Mouse (Mus musculus): ENCODE measurements around the gene Slc24a1. TPM values are rescaled to one million over a fixed set of nuclear protein-coding genes. Genes with fewer than 3 reads are reported as not detected.

Gene Slc24a1
- polyA plus RNA-seq, 1 experiment from 2014 or later: not detected

DNA sequence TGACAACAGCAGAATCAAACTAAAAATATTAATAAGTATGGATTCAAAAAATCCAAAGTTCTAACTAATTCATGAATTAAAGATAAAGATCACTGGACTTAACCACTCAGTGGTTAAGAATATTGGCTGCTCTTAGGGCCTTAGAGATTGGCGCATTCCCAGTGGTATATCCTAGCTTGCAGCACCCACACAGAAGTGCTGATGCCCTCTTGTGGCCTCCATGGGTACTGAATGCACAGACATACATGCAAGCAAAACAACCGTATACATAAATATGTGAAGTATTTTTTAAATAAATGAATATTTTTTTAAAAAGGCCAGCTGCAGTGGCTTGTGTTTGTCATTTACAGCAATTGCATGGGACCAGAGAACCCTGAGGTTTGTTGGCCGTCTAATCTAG, 48.0 kb downstream of the Slc24a1 start:
- Histone ChIP-seq H3K27me3 (ENCODE audit: control insufficient read depth, insufficient read depth, low read length) (no peaks in the 10 kb centered on the region), H3K36me3 (ENCODE audit: control insufficient read depth, insufficient read depth, low read length) (peaks cover 4% of the 10 kb centered on the region; the same call in 1 of the 2 replicates), H3K4me1 (ENCODE audit: control insufficient read depth, insufficient read depth, low read length) (no peaks in the 10 kb centered on the region), H3K9ac (ENCODE audit: low read depth, low read length) (no peak overlapping the region), H3K4me2 (replicated peaks; ENCODE audit: low read depth, low read length) (no peak overlapping the region), H3K4me3 (ENCODE audit: low read length) (no peak overlapping the region), H3K27ac (ENCODE audit: low read depth, low read length) (no peak overlapping the region), H3K9me3 (ENCODE audit: control insufficient read depth, low read length) (no peaks in the 10 kb centered on the region)
- no peak for ATAC-seq (ENCODE audit: low FRiP score, low TSS enrichment)
- WGBS: 69% methylated on average over 3 of the region's 3 CpGs

DNA sequence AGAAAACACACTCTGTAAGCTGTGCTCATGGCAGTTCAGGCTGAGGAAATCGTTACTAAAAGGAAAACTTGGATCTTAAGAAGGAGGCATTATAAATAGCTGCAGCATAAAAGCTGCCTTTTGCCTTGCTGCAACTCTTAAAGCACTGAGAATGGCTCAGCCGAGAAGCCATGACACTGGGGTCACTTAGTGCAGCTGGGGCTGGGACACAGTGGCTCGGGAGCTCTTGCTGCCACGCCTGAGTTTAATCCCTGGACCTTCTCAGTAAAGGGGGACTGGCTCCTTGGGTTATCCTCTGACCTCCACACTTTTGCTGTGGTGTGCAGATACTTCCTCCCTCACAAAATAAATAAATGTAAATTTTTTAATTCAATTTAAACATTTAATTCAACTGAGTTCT, 48.5 kb downstream of the Slc24a1 start:
- H3K9ac ChIP-seq (ENCODE audit: low read depth, low read length): no peak overlapping the region
- WGBS: 39% methylated on average over 4 of the region's 4 CpGs

DNA sequence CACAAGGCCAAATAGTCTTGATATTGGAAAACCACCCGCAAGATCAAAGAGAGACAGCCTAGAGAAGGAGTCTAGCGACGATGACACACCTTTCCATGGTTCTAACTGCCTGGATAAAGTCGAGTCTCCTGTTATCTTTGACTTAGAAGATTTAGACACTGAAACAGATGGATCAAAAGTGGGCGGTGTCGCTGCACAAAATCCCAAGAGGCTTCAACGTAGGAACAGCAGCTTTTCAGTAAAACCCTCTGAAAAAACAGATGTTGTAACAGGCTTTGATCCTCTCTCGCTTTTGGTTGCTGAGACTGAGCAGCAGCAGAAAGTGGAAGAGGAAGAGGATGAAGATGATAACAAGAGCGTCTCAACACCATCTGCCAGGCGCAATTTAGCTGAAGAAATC, 54.8 kb downstream of the Slc24a1 start:
- Histone ChIP-seq H3K9ac (ENCODE audit: low read depth, low read length) (no peak overlapping the region), H3K27ac (ENCODE audit: low read depth, low read length) (no peak overlapping the region), H3K4me3 (ENCODE audit: low read length) (no peak overlapping the region), H3K9me3 (ENCODE audit: control insufficient read depth, low read length) (no peaks in the 10 kb centered on the region), H3K36me3 (ENCODE audit: control insufficient read depth, insufficient read depth, low read length) (no peaks in the 10 kb centered on the region), H3K4me2 (replicated peaks; ENCODE audit: low read depth, low read length) (no peak overlapping the region), H3K27me3 (ENCODE audit: control insufficient read depth, insufficient read depth, low read length) (no peaks in the 10 kb centered on the region), H3K4me1 (ENCODE audit: control insufficient read depth, insufficient read depth, low read length) (no peaks in the 10 kb centered on the region)
- WGBS: 91% methylated on average over 10 of the region's 10 CpGs
- no peak for ATAC-seq (ENCODE audit: low FRiP score, low TSS enrichment)

More for the DNA sequence above, 48.5 kb downstream of the Slc24a1 start:
- Histone ChIP-seq H3K4me3 (ENCODE audit: low read length) (no peak overlapping the region), H3K4me2 (replicated peaks; ENCODE audit: low read depth, low read length) (no peak overlapping the region), H3K27me3 (ENCODE audit: control insufficient read depth, insufficient read depth, low read length) (no peaks in the 10 kb centered on the region), H3K36me3 (ENCODE audit: control insufficient read depth, insufficient read depth, low read length) (peaks cover 4% of the 10 kb centered on the region; the same call in 1 of the 2 replicates), H3K9me3 (ENCODE audit: control insufficient read depth, low read length) (no peaks in the 10 kb centered on the region), H3K27ac (ENCODE audit: low read depth, low read length) (no peak overlapping the region), H3K4me1 (ENCODE audit: control insufficient read depth, insufficient read depth, low read length) (no peaks in the 10 kb centered on the region)
- no peak for ATAC-seq (ENCODE audit: low FRiP score, low TSS enrichment)

DNA sequence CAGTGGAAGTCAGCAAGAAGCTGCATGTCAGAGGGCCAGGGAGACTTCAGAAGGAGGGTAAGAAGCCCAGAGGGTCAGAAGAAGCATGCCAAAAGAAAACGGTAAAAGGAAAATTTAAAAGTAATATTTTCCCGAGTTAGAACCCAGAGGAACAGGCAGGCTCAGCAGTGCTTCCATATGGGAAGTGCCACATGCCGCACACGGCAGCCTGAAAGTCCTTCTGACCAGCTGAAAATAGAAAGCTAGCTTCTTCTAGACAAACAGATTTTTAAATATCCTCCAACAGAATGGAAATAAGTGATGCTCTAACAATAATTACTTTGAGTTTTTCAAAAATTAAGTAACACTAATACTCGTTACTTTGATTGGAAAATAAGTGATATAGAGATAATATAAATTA, 65.4 kb downstream of the Slc24a1 start:
- no peaks in the 10 kb centered on the region for H3K36me3 ChIP-seq (ENCODE audit: control insufficient read depth, insufficient read depth, low read length)
- no peak overlapping the region for H3K4me2 ChIP-seq (replicated peaks; ENCODE audit: low read depth, low read length)
- no peak overlapping the region for H3K4me3 ChIP-seq (ENCODE audit: low read length)
- H3K27ac ChIP-seq (ENCODE audit: low read depth, low read length): no peak overlapping the region
- no peaks in the 10 kb centered on the region for H3K9me3 ChIP-seq (ENCODE audit: control insufficient read depth, low read length)
- 86% methylated on average over 5 of the region's 5 CpGs for WGBS
- no peak overlapping the region for H3K9ac ChIP-seq (ENCODE audit: low read depth, low read length)
- ATAC-seq (ENCODE audit: low FRiP score, low TSS enrichment): no peak
- no peaks in the 10 kb centered on the region for H3K4me1 ChIP-seq (ENCODE audit: control insufficient read depth, insufficient read depth, low read length)
- no peaks in the 10 kb centered on the region for H3K27me3 ChIP-seq (ENCODE audit: control insufficient read depth, insufficient read depth, low read length)

Small RNA genes lying within 50 kb of the gene (microRNA-seq; reads per million reads assigned to microRNA genes)
- gene Gm25640: not detected

Other genes with a start within 250 kb of the Slc24a1 start
- 498 and 551 TPM in 2 replicates for gene Rab11a, start 213.8 kb downstream of the Slc24a1 start, polyA plus RNA-seq (2014; fragmentation: Nextera tagmentation; extraction: Ambion mirVana)
- gene Dennd4a, start 140.3 kb downstream of the Slc24a1 start, polyA plus RNA-seq (2014; fragmentation: Nextera tagmentation; extraction: Ambion mirVana): 4.5 and 6.1 TPM in 2 replicates
- gene Ints14, start 9.3 kb upstream of the Slc24a1 start, polyA plus RNA-seq (2014; fragmentation: Nextera tagmentation; extraction: Ambion mirVana): 41.4 and 71.6 TPM in 2 replicates
- 45.6 and 85.6 TPM in 2 replicates for gene Hacd3, start 70.1 kb upstream of the Slc24a1 start, polyA plus RNA-seq (2014; fragmentation: Nextera tagmentation; extraction: Ambion mirVana)
- 20.7 and 29.9 TPM in 2 replicates for gene Dpp8, start 80.8 kb upstream of the Slc24a1 start, polyA plus RNA-seq (2014; fragmentation: Nextera tagmentation; extraction: Ambion mirVana)
- 12.7 and 16.4 TPM in 2 replicates for gene Igdcc4, start 149.9 kb upstream of the Slc24a1 start, polyA plus RNA-seq (2014; fragmentation: Nextera tagmentation; extraction: Ambion mirVana)
- 4.5 and 6.1 TPM in 2 replicates for gene Igdcc3, start 189.6 kb upstream of the Slc24a1 start, polyA plus RNA-seq (2014; fragmentation: Nextera tagmentation; extraction: Ambion mirVana)
- gene Parp16, start 243.7 kb upstream of the Slc24a1 start, polyA plus RNA-seq (2014; fragmentation: Nextera tagmentation; extraction: Ambion mirVana): 4.7 and 7.9 TPM in 2 replicates

Measured in kidney, embryonic 14.5 days (tissue).